Mouse (Mus musculus): ENCODE measurements around the gene Nfyc. TPM values are rescaled to one million over a fixed set of nuclear protein-coding genes. Genes with fewer than 3 reads are reported as not detected.
A peak's percentile ranks its signal among the peaks of the same experiment; 100 is the strongest.

Gene Nfyc
- polyA plus RNA-seq, 1 experiment from 2014 or later, result 44.8 TPM

DNA sequence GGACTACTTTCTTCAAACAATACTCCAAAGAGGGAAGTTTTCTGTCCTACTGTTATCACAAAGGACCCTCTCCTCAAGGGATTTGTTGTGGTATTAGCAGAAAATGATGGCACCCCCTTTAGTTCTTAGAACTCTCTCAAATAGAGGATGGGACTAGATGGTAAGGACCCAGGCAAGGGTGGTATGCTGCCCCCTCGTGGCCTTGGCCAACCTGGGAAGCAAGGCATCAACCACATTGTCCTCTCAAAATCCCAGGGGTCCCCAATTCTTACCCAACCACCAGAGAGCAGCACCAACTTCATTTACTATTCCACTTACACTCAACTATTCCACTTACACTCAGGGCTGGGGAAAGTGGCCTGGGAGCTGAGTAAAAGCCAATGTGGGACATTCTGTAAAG lies 76.1 kb downstream of the Nfyc start:
- Histone ChIP-seq H3K4me3 (ENCODE audit: low read depth, low read length) (no peak overlapping the region), H3K27me3 (ENCODE audit: control insufficient read depth, insufficient read depth, low read length) (no peaks in the 10 kb centered on the region), H3K4me1 (replicated peaks; ENCODE audit: control insufficient read depth, insufficient read depth) (no peaks in the 10 kb centered on the region), H3K9ac (ENCODE audit: low read length) (no peak overlapping the region), H3K4me2 (replicated peaks; ENCODE audit: low read depth) (no peak overlapping the region), H3K27ac (replicated peaks) (no peak overlapping the region), H3K36me3 (ENCODE audit: control insufficient read depth, insufficient read depth, low read length) (peaks cover 16% of the 10 kb centered on the region), H3K9me3 (ENCODE audit: control insufficient read depth, low read length) (no peaks in the 10 kb centered on the region)
- 0% methylated on average over 1 of the region's 1 CpGs for whole genome bisulfite sequencing
- ATAC-seq (ENCODE audit: low FRiP score, low TSS enrichment), result peak; percentile 61; the same call in 1 of the 2 replicates
- TF ChIP-seq CTCF (IDR thresholded peaks at IDR 0.05; ENCODE audit: low read depth) (peak; percentile 94), EP300 (optimal IDR thresholded peaks at IDR 0.05) (no peak)
- peak; percentile 80 for DNase-seq (ENCODE audit: low spot score)

DNA sequence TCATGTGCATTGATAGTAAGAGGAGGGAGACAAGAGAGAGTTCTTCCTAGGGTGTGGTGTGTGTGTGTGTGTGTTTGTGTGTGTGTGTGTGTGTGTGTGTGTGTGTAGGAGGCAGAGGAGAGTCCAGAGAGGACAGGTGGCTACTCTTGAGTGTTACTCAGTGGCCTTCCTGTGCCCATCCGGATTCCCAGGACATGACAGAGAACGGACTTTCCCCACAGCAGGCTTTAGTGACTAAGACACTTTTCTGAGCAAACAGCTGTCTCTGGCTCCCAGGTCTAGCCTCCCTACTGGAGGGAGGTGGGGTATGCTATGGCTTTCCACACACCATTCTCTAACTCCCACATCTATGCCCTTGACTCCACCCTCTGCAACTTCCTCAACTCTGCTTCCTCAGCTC lies 81.8 kb downstream of the Nfyc start:
- no peaks in the 10 kb centered on the region for H3K4me1 ChIP-seq (replicated peaks; ENCODE audit: control insufficient read depth, insufficient read depth)
- DNase-seq (ENCODE audit: low spot score) (no peak), ATAC-seq (ENCODE audit: low FRiP score, low TSS enrichment) (no peak)
- no peak overlapping the region for H3K9ac ChIP-seq (ENCODE audit: low read length)
- no peaks in the 10 kb centered on the region for H3K9me3 ChIP-seq (ENCODE audit: control insufficient read depth, low read length)
- whole genome bisulfite sequencing, result 37% methylated on average over 2 of the region's 2 CpGs
- H3K36me3 ChIP-seq (ENCODE audit: control insufficient read depth, insufficient read depth, low read length), result no peaks in the 10 kb centered on the region
- TF ChIP-seq CTCF (IDR thresholded peaks at IDR 0.05; ENCODE audit: low read depth) (no peak), EP300 (optimal IDR thresholded peaks at IDR 0.05) (no peak)
- H3K27ac ChIP-seq (replicated peaks), result no peak overlapping the region
- no peaks in the 10 kb centered on the region for H3K27me3 ChIP-seq (ENCODE audit: control insufficient read depth, insufficient read depth, low read length)
- H3K4me2 ChIP-seq (replicated peaks; ENCODE audit: low read depth), result no peak overlapping the region
- H3K4me3 ChIP-seq (ENCODE audit: low read depth, low read length), result no peak overlapping the region

DNA sequence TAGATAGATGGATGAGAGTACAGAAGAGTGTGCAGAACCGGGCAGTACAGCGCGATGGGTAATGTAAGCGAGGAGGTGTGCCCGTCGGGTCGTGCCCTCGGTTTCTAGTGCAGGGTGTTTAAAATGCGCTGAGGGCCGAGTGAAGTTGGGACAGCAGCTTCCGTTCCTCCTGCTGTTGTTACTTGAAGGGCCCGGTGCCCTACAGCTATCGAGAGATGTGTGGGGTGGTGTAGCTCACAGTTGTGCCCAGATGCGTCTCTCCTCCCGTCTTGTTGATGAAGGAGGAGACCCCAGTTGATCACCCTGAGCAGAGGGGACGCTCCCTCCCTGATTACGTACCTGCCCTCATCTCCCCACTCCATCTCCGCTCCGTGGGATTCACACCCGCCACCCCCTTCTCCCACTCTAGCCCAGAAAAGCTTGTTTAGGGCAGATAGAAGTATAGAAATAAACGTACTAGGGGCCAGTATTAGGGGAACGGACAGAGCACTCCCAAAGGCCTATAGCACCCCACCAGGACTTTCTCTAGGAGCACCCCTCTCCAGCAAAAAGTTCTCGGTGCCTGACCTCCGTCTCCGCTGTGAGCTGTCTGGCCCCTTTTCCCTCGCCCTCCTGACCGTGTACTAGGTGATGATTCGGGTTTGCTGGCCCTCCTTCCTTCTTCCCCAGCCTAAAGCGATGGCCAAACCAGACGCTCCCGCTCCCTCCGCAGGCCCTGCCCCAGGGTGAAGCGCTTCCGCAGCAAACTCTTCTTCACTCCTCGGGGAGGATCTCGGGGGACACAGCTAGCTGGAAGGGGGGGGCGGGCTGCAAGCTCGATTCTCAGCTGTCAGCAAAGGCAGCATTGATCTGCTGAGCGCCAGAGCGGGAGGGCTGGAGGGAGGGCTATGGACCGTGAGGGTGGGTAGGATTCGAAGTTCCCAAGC lies 83.2 kb downstream of the Nfyc start, which contains the start of gene Kcnq4:
TSS of gene Kcnq4 (minus strand) at position 672 of the 926 bp plus-strand sequence.
- no peak for TF ChIP-seq EP300 (optimal IDR thresholded peaks at IDR 0.05)
- TF ChIP-seq CTCF (IDR thresholded peaks at IDR 0.05; ENCODE audit: low read depth), result no peak
- Histone ChIP-seq H3K36me3 (ENCODE audit: control insufficient read depth, insufficient read depth, low read length) (no peaks in the 10 kb centered on the region), H3K4me3 (ENCODE audit: low read depth, low read length) (peak within 1 kb of the TSS; percentile 65), H3K27ac (replicated peaks) (peak within 1 kb of the TSS; percentile 76; the same call in 1 of the 2 replicates), H3K9ac (ENCODE audit: low read length) (peak within 1 kb of the TSS; percentile 68; the same call in 1 of the 2 replicates), H3K4me2 (replicated peaks; ENCODE audit: low read depth) (peak within 1 kb of the TSS; percentile 98), H3K9me3 (ENCODE audit: control insufficient read depth, low read length) (no peaks in the 10 kb centered on the region), H3K27me3 (ENCODE audit: control insufficient read depth, insufficient read depth, low read length) (no peaks in the 10 kb centered on the region), H3K4me1 (replicated peaks; ENCODE audit: control insufficient read depth, insufficient read depth) (no peaks in the 10 kb centered on the region)
- DNase-seq (ENCODE audit: low spot score) (no peak), ATAC-seq (ENCODE audit: low FRiP score, low TSS enrichment) (no peak)
- WGBS, result 10% methylated on average over 39 of the region's 42 CpGs

DNA sequence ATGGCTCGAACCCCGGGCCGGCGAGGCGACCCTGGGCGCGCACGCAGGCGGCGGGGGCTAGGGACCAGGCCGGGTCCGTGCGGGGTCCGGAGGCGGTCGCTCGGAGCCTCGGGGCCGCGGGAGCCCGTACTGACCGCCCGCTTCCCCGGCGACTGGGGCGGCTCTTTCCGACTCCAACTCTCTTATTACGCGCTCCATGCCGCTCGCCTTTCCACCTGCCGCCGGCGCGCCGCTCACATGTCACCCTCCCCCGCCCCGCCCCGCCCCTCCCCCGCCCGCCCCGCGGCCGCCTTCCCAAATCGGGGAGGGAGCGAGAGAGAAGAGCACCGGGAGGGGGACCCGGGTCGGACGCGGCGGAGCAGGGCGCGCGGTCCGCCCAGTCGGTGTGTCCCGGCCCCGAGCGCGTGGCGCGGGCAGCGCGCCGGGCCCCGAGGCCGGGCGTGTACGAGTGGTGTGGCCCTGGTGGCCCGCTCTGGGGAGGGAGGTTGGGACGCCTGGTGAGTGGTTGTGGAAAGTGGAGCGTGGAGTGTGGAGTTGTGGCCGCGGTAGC lies 84.1 kb downstream of the Nfyc start:
- DNase-seq (ENCODE audit: low spot score), result peak; percentile 57
- H3K27me3 ChIP-seq (ENCODE audit: control insufficient read depth, insufficient read depth, low read length), result no peaks in the 10 kb centered on the region
- under 1% methylated on average over 51 of the region's 75 CpGs for WGBS

DNA sequence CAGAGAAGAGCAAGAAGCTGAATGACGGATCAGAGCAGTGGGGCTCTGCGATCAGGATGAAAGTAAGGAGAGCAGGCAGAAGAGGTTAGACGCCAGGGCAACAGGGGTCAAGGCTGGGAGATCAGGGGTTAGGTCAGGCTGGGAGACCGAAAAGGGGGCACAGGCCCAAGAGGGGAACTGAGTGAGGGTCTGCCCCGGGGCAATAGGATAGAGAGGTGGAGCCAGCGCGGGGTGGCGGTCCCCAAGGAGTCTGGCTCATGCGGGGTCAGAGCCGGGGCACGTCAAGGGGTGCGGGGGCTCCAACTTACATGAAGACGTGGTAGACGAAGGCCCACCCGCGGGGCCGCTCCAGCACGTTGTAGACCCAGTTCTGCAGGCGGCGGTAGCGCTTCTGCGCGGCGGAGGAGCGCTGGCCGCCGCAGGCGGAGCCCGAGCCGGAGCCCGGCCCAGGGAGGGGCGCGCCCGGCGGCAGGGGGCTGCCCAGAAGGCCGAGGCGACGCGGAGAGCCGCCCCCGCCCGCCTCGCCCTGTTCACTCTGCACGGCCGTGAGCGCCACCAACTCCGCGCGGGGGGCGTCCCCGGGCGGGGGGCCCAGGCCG lies 84.7 kb downstream of the Nfyc start:
- no peak for TF ChIP-seq EP300 (optimal IDR thresholded peaks at IDR 0.05)
- no peak for TF ChIP-seq CTCF (IDR thresholded peaks at IDR 0.05; ENCODE audit: low read depth)
- H3K9ac ChIP-seq (ENCODE audit: low read length), result peak overlapping the region; percentile 68
- WGBS, result 7% methylated on average over 34 of the region's 53 CpGs
- no peaks in the 10 kb centered on the region for H3K27me3 ChIP-seq (ENCODE audit: control insufficient read depth, insufficient read depth, low read length)
- no peaks in the 10 kb centered on the region for H3K9me3 ChIP-seq (ENCODE audit: control insufficient read depth, low read length)
- peak overlapping the region; percentile 65 for H3K4me3 ChIP-seq (ENCODE audit: low read depth, low read length)
- H3K36me3 ChIP-seq (ENCODE audit: control insufficient read depth, insufficient read depth, low read length), result no peaks in the 10 kb centered on the region
- H3K4me1 ChIP-seq (replicated peaks; ENCODE audit: control insufficient read depth, insufficient read depth), result no peaks in the 10 kb centered on the region
- H3K4me2 ChIP-seq (replicated peaks; ENCODE audit: low read depth), result peak overlapping the region; percentile 98
- DNase-seq (ENCODE audit: low spot score), result no peak
- H3K27ac ChIP-seq (replicated peaks), result peak overlapping the region; percentile 76
- ATAC-seq (ENCODE audit: low FRiP score, low TSS enrichment), result peak; percentile 52

More for the DNA sequence above, 84.1 kb downstream of the Nfyc start:
- no peaks in the 10 kb centered on the region for H3K9me3 ChIP-seq (ENCODE audit: control insufficient read depth, low read length)
- peak overlapping the region; percentile 98 for H3K4me2 ChIP-seq (replicated peaks; ENCODE audit: low read depth)
- H3K9ac ChIP-seq (ENCODE audit: low read length), result peak overlapping the region; percentile 68
- ATAC-seq (ENCODE audit: low FRiP score, low TSS enrichment), result peak; percentile 64; the same call in 1 of the 2 replicates
- no peak for TF ChIP-seq CTCF (IDR thresholded peaks at IDR 0.05; ENCODE audit: low read depth)
- TF ChIP-seq EP300 (optimal IDR thresholded peaks at IDR 0.05), result no peak
- H3K36me3 ChIP-seq (ENCODE audit: control insufficient read depth, insufficient read depth, low read length), result no peaks in the 10 kb centered on the region
- no peaks in the 10 kb centered on the region for H3K4me1 ChIP-seq (replicated peaks; ENCODE audit: control insufficient read depth, insufficient read depth)
- peak overlapping the region; percentile 65 for H3K4me3 ChIP-seq (ENCODE audit: low read depth, low read length)
- H3K27ac ChIP-seq (replicated peaks), result peak overlapping the region; percentile 76

Data from stomach, postnatal 0 days (tissue).